Mouse (Mus musculus) testis, adult 2 months (tissue): ENCODE measurements at regions not wholly inside any gene's neighbourhood (a gene's known extent, or its start where the extent isn't known, plus 50 kb on each side); places are given as distances from the start of the nearest gene placed in this dataset.

Source experiments
- H3K27ac ChIP-seq: fragments of 200-500 bp; 2 replicates; pipeline ENCODE4 v1.5.1; 2012; ENCODE audit warnings: low read depth, low read length; ENCODE audit not compliant: control insufficient read depth, insufficient read depth
- H3K27me3 ChIP-seq: fragments of 200-500 bp; 2 replicates; pipeline ENCODE4 v1.6.1; 2012; ENCODE audit warnings: mild to moderate bottlenecking, low read length, moderate library complexity; ENCODE audit not compliant: control insufficient read depth, insufficient read depth
- H3K36me3 ChIP-seq: fragments of 200-500 bp; 2 replicates; pipeline ENCODE4 v1.6.1; 2012; ENCODE audit warnings: mild to moderate bottlenecking, low read length; ENCODE audit not compliant: control insufficient read depth, insufficient read depth
- H3K4me1 ChIP-seq: fragments of 200-500 bp; 2 replicates; pipeline ENCODE4 v1.6.1; 2012; ENCODE audit warnings: low read length; ENCODE audit not compliant: control insufficient read depth, insufficient read depth
- H3K4me3 ChIP-seq: fragments of 200-500 bp; 2 replicates; pipeline ENCODE4 v1.5.1; 2012; ENCODE audit warnings: low read depth, mild to moderate bottlenecking, low read length, moderate library complexity, mixed read lengths; ENCODE audit not compliant: control insufficient read depth
- CTCF ChIP-seq: fragments of 200-500 bp; IDR thresholded peaks from 2 replicates; pipeline ENCODE4 v1.5.1; 2012; ENCODE audit warnings: low read depth, mild to moderate bottlenecking, inconsistent platforms, low read length, moderate library complexity; ENCODE audit not compliant: control insufficient read depth, insufficient read depth, insufficient replicate concordance
- POLR2A ChIP-seq: fragments of 200-500 bp; IDR thresholded peaks from 2 replicates; pipeline ENCODE4 v1.6.1; 2012; ENCODE audit warnings: low read depth, mild to moderate bottlenecking, inconsistent platforms, low read length, moderate library complexity; ENCODE audit not compliant: control insufficient read depth

DNA sequence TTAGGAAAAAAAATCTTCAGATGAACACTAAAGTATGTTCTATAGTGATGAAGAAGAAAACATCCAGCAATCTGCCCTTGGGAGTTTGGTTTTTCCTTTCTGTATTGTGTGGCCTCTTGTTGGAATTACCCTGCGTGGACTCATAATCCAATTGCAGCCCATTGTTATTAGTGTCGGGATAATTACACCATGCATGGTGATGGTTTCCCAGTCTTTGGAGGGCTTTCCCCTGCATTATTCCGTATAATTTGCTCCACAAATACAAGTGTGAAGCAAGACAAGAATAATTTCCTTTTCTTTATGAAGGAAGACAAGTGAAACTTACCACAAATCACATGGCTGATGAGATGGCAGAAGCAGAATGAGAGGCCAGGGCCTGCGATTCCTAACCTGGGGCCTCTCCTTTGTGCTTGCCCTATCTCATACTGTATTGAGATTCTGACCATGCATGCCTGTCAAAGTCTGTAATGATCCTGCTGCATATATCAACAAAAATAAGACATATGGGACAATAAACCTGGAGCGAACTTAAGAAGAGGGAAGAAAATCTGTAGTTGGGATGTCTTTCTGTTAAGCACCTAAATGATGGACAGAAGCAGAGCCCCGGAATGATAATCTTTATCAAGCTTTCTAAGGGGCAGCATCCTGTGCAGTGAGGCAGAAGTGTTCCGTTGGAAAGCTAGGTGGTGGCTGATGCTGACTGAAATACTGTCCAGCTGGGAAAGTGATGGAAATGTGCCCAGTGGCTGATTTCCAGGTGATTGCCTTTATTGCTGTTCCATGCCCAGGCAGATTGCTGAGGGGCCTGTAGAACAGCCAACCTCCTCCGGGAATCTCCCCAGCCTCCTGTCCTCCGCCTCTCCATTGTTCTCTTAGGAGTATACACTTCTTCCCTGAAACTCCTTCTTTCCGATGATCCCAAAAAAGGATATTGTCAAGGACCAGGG, 130.8 kb upstream of the 4933402D24Rik start:
- H3K27ac ChIP-seq: no peak overlapping the region
- H3K4me1 ChIP-seq: no peaks in the 10 kb centered on the region
- no peaks in the 10 kb centered on the region for H3K27me3 ChIP-seq
- H3K4me3 ChIP-seq: no peak overlapping the region
- no peak for TF ChIP-seq POLR2A
- TF ChIP-seq CTCF: no peak
- no peaks in the 10 kb centered on the region for H3K36me3 ChIP-seq

DNA sequence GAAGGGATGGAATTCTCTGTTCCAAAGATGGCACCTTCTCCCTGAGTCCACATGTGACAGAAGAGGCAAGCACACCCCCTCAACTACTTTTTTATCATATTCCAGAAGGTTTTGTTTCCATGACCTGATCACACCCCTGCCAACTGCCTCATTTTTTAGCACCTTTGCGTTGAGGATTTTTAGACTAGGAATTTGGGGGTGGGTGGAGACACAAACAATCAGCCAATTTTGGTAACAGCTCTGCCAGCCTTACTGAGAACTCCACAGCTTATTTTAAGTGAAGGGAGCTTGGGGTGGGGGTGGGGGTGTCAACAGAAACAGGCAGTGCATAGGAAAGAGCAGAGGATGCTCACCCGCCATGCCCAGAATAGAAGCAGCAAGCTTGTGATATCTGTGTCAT, 129.7 kb upstream of the 4933402D24Rik start:
- H3K4me1 ChIP-seq: no peaks in the 10 kb centered on the region
- TF ChIP-seq CTCF (no peak), POLR2A (no peak)
- H3K4me3 ChIP-seq: no peak overlapping the region
- no peaks in the 10 kb centered on the region for H3K27me3 ChIP-seq
- no peak overlapping the region for H3K27ac ChIP-seq
- H3K36me3 ChIP-seq: no peaks in the 10 kb centered on the region

DNA sequence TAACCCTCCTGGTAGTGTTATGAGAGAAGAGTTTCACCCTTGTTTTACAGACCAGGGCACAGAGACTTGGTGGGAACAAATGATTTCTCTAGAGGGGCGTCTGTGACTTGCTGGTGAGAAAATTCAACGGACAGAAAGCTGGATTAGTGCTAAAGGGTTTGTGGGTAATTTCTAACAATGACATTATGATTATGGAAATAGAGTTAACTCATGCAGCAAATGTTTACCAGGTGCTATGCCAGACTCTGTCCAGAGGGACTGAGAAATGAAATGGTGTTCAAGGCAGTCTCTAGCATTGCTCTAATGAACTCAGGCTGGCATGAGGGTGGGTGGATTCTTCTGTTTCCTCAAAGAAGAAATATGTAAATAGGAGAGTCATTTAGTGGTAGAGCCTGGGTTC, 128.5 kb upstream of the 4933402D24Rik start:
- H3K27me3 ChIP-seq: no peaks in the 10 kb centered on the region
- no peaks in the 10 kb centered on the region for H3K36me3 ChIP-seq
- H3K27ac ChIP-seq: no peak overlapping the region
- H3K4me3 ChIP-seq: no peak overlapping the region
- H3K4me1 ChIP-seq: no peaks in the 10 kb centered on the region
- no peak for TF ChIP-seq CTCF

DNA sequence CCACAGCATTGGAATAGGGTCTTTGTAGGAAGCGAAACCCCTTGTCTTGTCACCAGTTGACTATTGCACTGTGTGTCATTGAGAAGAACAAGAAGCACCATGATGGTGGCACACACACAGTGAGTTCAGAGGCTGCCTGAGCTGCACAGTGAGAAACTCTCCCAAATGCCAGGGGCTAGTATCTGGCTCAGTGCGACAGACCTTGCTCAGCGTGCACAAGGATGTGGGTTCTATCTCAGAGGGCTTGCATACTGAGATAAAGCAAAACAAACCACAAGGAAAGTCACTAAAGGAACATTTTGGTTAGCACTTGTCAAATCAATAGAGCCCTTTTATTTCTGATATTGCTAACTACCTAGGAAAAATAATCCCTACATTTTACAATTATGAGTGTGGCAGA, 110.5 kb upstream of the 4933402D24Rik start:
- H3K27ac ChIP-seq: no peak overlapping the region
- H3K27me3 ChIP-seq: no peaks in the 10 kb centered on the region
- no peak overlapping the region for H3K4me3 ChIP-seq
- H3K36me3 ChIP-seq: no peaks in the 10 kb centered on the region
- H3K4me1 ChIP-seq: no peaks in the 10 kb centered on the region
- no peak for TF ChIP-seq POLR2A
- no peak for TF ChIP-seq CTCF

DNA sequence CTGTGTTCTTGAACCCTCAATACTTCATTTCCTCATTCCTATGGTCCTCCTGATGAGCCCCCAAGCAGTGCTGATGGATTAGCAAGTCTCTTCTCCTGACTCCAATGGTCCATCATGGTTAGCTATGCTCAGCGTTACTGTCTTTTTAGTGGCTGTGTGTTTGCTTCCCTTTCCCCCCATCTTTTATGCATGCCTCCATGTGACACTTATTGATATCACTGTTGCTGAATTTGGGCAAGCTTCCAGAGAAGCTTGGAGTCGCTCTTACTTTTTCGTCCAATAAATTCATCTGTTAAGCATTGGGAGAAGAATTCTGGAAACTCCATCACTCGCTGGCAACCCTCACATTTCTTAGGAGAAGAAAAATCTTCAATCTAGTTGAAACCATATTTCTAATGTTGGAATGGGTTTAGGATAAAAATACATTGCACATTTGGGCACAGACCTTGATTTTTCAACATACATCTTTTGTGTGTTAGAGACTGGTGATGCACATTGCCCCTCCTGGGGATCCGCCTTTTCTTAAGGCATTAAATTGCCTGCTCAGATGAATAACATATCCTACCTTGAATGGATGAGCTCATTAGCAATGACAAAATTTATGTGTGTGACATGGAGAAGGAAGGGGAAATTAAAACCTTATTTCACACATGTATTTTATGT, 107.7 kb upstream of the 4933402D24Rik start:
- Histone ChIP-seq H3K27ac (no peak overlapping the region), H3K4me1 (no peaks in the 10 kb centered on the region), H3K36me3 (no peaks in the 10 kb centered on the region), H3K4me3 (no peak overlapping the region), H3K27me3 (no peaks in the 10 kb centered on the region)
- TF ChIP-seq POLR2A (no peak), CTCF (no peak)

DNA sequence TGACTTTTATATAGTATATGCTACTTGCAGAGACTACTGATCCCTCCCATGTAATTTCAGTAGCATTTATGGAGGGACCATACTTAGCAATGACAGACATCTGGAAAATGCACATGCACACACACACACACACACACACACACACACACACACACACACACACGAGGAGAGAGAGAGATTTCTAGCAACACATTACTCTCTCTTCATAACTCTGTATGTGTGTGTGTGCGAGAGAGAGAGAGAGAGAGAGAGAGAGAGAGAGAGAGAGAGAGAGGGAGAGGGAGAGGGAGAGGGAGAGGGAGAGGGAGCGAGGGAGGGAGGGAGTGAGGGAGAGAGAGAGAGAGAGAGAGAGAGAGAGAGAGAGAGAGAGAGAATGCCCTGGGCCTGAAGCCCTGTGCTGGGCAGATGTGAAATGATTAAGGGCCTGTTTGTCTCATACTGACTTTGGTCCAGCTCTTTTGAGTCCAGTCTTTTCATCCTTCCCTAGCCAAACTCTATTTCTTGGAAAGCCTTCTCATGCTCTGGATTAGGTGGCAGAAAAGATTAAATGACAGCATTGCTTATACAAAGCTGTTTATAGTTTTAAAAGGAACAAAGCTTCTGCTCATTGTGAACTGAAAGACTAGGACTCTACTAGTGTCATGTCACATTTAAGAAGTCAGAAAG, 106.4 kb upstream of the 4933402D24Rik start:
- H3K4me3 ChIP-seq: no peak overlapping the region
- no peaks in the 10 kb centered on the region for H3K4me1 ChIP-seq
- no peaks in the 10 kb centered on the region for H3K36me3 ChIP-seq
- TF ChIP-seq CTCF (no peak), POLR2A (no peak)
- no peak overlapping the region for H3K27ac ChIP-seq
- no peaks in the 10 kb centered on the region for H3K27me3 ChIP-seq

DNA sequence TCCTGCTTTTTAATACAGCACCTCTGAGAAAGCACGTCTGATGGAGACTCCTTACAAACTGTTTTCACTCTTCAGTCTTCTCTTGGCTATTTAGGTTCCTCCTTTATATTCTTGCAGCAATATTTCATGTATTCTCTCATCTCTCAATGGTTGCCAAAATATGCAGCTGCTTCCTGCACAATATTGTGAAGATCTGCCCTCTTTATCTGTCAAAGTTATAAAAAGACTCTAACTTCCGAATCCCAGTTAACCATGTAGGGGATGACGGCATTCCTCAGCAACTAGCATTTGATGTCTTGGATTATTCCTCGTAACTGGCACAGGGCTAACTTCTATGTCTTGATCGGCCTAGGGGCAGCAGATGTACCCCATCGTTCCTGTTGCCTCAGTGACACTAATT, 102.8 kb upstream of the 4933402D24Rik start:
- Histone ChIP-seq H3K27me3 (no peaks in the 10 kb centered on the region), H3K4me3 (no peak overlapping the region), H3K4me1 (no peaks in the 10 kb centered on the region), H3K27ac (no peak overlapping the region), H3K36me3 (no peaks in the 10 kb centered on the region)
- TF ChIP-seq CTCF (no peak), POLR2A (no peak)

DNA sequence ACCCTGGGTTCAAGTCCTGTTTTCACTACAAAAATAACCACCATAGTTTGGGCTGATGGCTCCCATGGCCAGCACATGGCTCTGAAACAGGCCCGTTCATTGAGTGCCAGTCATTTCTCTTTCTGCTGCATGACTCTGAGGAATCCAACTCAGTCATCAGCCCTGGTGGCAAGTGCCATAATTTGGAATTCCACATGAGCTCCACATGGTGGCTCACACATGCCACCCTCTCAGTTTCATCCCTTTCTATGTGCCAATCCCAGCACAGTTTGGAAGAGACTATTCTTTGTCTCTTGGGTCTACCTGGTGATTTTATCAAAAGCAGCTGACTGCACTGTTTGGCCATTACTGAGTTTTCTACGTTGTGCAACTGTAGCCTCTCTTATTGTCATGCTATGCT, 100.3 kb upstream of the 4933402D24Rik start:
- H3K27ac ChIP-seq: no peak overlapping the region
- no peaks in the 10 kb centered on the region for H3K4me1 ChIP-seq
- H3K4me3 ChIP-seq: no peak overlapping the region
- no peak for TF ChIP-seq CTCF
- TF ChIP-seq POLR2A: no peak
- H3K27me3 ChIP-seq: no peaks in the 10 kb centered on the region
- H3K36me3 ChIP-seq: no peaks in the 10 kb centered on the region
